Mouse (Mus musculus): ENCODE measurements around the gene Dcdc2b. TPM values are rescaled to one million over a fixed set of nuclear protein-coding genes. Genes with fewer than 3 reads are reported as not detected.

Gene Dcdc2b
- polyA plus RNA-seq, 1 experiment from 2014 or later = 3.2 TPM

DNA sequence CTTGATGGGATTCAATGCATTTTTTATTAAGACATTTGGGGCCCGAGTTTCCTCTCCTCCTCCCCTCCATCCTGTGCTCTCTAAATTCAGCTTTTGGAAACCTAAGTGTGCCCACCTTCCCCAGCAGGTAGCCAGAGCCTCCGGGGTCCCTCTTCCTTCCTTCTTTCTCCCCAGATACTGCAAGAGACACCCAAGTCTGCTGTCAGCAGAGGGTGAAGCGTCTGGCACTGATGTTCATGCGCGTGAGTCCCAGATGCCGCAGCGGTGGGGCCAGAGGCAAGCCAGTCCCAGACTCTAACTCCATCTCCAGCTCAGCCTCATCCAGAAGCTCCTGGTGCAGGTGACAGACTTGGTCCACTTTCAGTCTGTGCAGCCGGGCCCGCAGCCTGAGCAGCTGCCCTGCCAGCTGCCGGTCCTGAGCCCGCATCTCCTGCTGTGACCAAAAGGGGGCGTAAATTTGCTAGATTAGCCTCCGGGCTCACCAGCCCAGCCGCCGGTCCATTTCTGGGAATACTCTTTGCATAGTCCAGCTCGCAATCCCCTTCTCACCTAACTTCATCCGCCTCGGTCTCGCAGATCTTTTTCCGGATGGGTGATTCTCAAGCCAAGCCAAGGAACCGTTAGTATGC, 37.1 kb downstream of the Dcdc2b start:
- Histone ChIP-seq H3K4me3 (ENCODE audit: low read depth, low read length) (no peak overlapping the region), H3K27me3 (replicated peaks; ENCODE audit: control insufficient read depth, insufficient read depth, low read length) (no peaks in the 10 kb centered on the region), H3K9me3 (replicated peaks; ENCODE audit: control insufficient read depth, low read length) (no peaks in the 10 kb centered on the region), H3K36me3 (ENCODE audit: control insufficient read depth, insufficient read depth, low read length) (no peaks in the 10 kb centered on the region), H3K9ac (ENCODE audit: low read length) (peak overlapping the region; percentile 26), H3K27ac (ENCODE audit: low read depth, low read length) (no peak overlapping the region), H3K4me1 (ENCODE audit: control insufficient read depth, insufficient read depth, low read length) (no peaks in the 10 kb centered on the region), H3K4me2 (ENCODE audit: low read length) (peak overlapping the region; percentile 20; the same call in 1 of the 2 replicates)
- ATAC-seq (0 out of 2 replicates have a peak, but pooled peaks have one; percentile 55), DNase-seq (ENCODE audit: low spot score) (peak; percentile 68)
- WGBS = 30% methylated on average over 21 of the region's 21 CpGs

DNA sequence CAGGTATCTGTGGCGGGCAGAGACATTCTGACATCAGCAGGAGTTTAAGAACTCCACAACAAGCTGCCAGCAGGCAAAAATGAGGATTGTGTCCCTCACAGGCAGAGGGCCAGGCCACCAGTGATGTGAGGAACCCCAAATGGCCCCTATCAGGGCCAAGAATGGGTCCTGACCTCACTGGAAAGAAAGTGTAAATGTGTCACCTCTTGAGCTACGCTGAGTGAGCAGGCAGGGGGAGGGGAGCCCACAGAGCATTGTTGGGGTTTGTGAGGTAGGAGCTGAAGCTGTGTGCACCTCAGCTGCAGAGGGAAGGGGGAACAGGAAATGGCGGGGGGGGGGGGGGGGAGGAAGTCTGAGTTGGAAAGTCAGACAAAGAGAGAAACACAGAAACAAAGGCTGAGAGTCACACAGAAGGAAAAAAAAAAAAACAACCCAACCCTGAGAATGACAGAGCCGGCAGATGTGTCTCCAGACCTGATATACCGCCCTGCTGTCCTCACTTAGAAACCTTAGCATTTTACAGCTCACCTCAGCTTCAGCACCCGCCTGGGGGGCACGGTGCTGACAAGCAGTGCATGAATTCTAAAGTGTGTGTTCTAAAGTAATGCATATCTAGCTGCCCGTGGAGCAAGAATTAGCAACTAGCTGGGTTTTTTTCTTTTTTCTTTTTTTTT, 38.7 kb downstream of the Dcdc2b start:
- Histone ChIP-seq H3K27ac (ENCODE audit: low read depth, low read length) (no peak overlapping the region), H3K36me3 (ENCODE audit: control insufficient read depth, insufficient read depth, low read length) (no peaks in the 10 kb centered on the region), H3K27me3 (replicated peaks; ENCODE audit: control insufficient read depth, insufficient read depth, low read length) (no peaks in the 10 kb centered on the region), H3K9ac (ENCODE audit: low read length) (no peak overlapping the region), H3K9me3 (replicated peaks; ENCODE audit: control insufficient read depth, low read length) (no peaks in the 10 kb centered on the region), H3K4me3 (ENCODE audit: low read depth, low read length) (no peak overlapping the region), H3K4me2 (ENCODE audit: low read length) (no peak overlapping the region), H3K4me1 (ENCODE audit: control insufficient read depth, insufficient read depth, low read length) (no peaks in the 10 kb centered on the region)
- DNase-seq (ENCODE audit: low spot score) (no peak), ATAC-seq (no peak)
- 72% methylated on average over 7 of the region's 8 CpGs for WGBS

DNA sequence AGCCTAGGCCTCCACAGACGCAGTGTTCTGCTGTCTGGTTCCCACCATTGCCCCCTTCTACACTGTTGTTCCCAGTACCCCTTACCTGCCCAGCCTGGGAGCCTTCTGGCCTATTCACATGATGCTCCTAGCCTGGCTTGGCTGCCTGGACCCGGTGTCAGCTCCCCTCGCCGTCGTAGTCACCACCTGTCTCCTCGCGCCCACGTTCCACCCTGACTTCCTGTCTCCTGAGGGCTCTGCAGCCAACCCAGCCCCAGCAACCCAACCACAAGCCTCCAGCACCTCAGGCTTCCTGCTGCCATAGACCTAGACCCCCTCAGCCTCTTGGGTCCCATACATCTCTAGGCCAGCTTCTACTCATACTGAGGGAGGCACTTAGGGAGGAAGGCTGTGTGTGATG, 40.6 kb downstream of the Dcdc2b start, which contains the start of gene Lck:
Gene Lck, minus strand, starts transcription at position 212 of the 400 bp plus-strand sequence.
- Histone ChIP-seq H3K9ac (ENCODE audit: low read length) (no peak within 1 kb of the TSS), H3K27ac (ENCODE audit: low read depth, low read length) (no peak within 1 kb of the TSS), H3K4me1 (ENCODE audit: control insufficient read depth, insufficient read depth, low read length) (no peaks in the 10 kb centered on the region), H3K4me2 (ENCODE audit: low read length) (no peak within 1 kb of the TSS), H3K27me3 (replicated peaks; ENCODE audit: control insufficient read depth, insufficient read depth, low read length) (no peaks in the 10 kb centered on the region), H3K36me3 (ENCODE audit: control insufficient read depth, insufficient read depth, low read length) (no peaks in the 10 kb centered on the region), H3K4me3 (ENCODE audit: low read depth, low read length) (no peak within 1 kb of the TSS), H3K9me3 (replicated peaks; ENCODE audit: control insufficient read depth, low read length) (no peaks in the 10 kb centered on the region)
- WGBS = 89% methylated on average over 8 of the region's 8 CpGs
- DNase-seq (ENCODE audit: low spot score) = no peak
- ATAC-seq = no peak

DNA sequence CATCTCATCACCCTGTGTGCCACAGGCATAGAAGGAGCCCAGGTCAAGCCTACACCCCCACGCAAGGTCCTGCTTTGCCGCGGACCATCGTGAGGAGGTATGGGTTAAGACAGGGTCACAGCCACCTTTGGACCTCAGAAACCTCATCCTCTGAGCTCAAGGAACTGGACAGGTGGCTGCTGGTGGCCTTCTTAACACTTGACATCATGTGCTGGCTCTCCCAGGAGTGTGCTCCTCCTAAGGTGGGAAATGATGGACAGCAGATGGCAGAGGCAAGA, 41.0 kb downstream of the Dcdc2b start:
- H3K4me1 ChIP-seq (ENCODE audit: control insufficient read depth, insufficient read depth, low read length) = no peaks in the 10 kb centered on the region
- H3K4me2 ChIP-seq (ENCODE audit: low read length) = no peak overlapping the region
- no peak for DNase-seq (ENCODE audit: low spot score)
- H3K36me3 ChIP-seq (ENCODE audit: control insufficient read depth, insufficient read depth, low read length) = no peaks in the 10 kb centered on the region
- no peaks in the 10 kb centered on the region for H3K9me3 ChIP-seq (replicated peaks; ENCODE audit: control insufficient read depth, low read length)
- 96% methylated on average over 4 of the region's 4 CpGs for WGBS
- H3K27me3 ChIP-seq (replicated peaks; ENCODE audit: control insufficient read depth, insufficient read depth, low read length) = no peaks in the 10 kb centered on the region
- H3K4me3 ChIP-seq (ENCODE audit: low read depth, low read length) = no peak overlapping the region
- ATAC-seq = no peak
- H3K9ac ChIP-seq (ENCODE audit: low read length) = no peak overlapping the region
- no peak overlapping the region for H3K27ac ChIP-seq (ENCODE audit: low read depth, low read length)

DNA sequence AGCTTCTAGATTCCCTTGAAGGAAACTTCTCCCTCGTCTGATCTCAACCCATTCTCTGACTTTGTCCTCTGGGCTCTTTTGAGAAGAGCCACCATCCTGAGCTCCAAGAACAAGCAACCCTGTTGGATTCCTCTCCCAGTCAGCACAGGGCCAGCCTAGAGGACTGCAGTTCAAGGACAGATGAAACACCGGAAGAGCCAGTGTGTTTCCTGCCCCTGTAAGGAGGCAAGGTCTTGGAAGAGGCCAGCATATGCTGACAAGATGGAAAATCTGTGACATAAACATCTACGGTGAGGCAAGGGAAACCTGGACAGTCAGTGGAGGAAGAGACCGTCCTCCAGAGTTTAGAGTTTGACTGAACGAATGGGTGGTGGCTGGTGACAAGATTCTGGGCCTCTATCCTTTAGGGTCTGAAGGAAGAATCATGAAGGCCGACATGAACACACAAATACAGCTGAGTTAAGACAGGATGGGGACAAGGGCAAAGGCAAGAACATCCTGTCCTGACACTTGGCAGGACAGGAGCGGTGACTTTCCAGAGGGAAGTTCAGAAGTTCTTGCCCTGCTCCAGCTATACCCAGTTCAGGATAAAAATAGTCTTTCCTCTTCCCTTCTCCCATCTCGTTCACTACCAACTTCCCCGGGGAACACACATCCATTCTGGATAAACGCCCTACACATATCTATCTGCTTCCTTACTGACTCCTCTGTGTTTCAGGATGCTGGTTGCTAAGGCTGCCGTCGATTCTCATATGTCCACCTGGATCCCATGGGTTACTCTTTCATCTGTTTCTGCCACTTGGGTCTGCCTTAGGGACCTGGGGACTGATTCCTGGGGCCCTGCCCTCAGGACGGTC, 41.6 kb downstream of the Dcdc2b start:
- H3K27ac ChIP-seq (ENCODE audit: low read depth, low read length) = no peak overlapping the region
- WGBS = 89% methylated on average over 13 of the region's 13 CpGs
- H3K4me1 ChIP-seq (ENCODE audit: control insufficient read depth, insufficient read depth, low read length) = no peaks in the 10 kb centered on the region
- no peak overlapping the region for H3K4me2 ChIP-seq (ENCODE audit: low read length)
- H3K36me3 ChIP-seq (ENCODE audit: control insufficient read depth, insufficient read depth, low read length) = no peaks in the 10 kb centered on the region
- ATAC-seq (no peak), DNase-seq (ENCODE audit: low spot score) (no peak)
- no peak overlapping the region for H3K4me3 ChIP-seq (ENCODE audit: low read depth, low read length)
- no peaks in the 10 kb centered on the region for H3K27me3 ChIP-seq (replicated peaks; ENCODE audit: control insufficient read depth, insufficient read depth, low read length)
- H3K9ac ChIP-seq (ENCODE audit: low read length) = no peak overlapping the region
- no peaks in the 10 kb centered on the region for H3K9me3 ChIP-seq (replicated peaks; ENCODE audit: control insufficient read depth, low read length)

DNA sequence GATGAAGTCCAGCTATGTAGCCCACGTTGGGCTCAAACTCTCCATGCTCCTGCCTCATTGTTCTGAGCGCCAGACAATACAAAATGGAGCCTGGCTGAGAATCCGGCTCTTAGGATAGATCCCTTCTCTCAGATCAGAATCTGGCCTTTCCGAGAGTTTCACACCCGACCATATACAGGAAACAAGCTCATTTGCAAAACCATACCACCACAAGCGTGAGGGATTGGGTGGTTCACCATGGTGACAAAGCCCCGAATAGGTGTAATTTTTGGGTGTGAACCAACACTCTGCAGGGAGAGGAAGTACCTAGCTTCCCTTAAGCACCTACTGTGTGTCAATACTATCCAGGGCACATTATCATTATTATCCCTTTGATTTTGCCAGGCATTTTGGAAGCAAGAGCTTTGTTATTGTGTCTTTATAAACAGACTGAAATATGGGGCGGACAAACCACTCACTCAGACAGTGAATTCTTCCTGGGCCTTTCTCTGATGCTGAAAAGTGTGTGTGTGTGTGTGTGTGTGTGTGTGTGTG, 42.4 kb downstream of the Dcdc2b start:
- Histone ChIP-seq H3K36me3 (ENCODE audit: control insufficient read depth, insufficient read depth, low read length) (no peaks in the 10 kb centered on the region), H3K9ac (ENCODE audit: low read length) (no peak overlapping the region), H3K9me3 (replicated peaks; ENCODE audit: control insufficient read depth, low read length) (no peaks in the 10 kb centered on the region), H3K4me1 (ENCODE audit: control insufficient read depth, insufficient read depth, low read length) (no peaks in the 10 kb centered on the region), H3K27me3 (replicated peaks; ENCODE audit: control insufficient read depth, insufficient read depth, low read length) (no peaks in the 10 kb centered on the region), H3K4me3 (ENCODE audit: low read depth, low read length) (no peak overlapping the region), H3K4me2 (ENCODE audit: low read length) (no peak overlapping the region), H3K27ac (ENCODE audit: low read depth, low read length) (no peak overlapping the region)
- ATAC-seq = no peak
- WGBS = 73% methylated on average over 8 of the region's 8 CpGs
- DNase-seq (ENCODE audit: low spot score) = no peak

DNA sequence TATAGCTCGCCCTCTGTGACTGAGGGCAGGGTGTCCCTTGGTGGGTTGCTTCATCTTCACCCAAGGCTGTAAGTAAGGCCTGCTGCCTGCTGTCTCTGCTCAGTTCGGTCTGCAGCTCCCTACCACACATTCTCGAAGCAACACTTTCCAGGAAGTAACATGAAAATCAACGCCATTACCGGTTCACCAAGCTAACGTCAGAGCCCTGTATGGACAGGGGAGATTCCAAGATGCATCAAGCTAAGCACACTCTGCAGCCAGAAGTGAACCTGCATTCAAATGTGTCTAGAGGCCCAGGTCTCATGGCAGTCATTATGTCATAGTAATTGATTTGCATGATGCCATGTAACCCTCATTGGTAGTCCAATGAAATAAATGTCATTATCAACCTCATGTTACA, 44.0 kb downstream of the Dcdc2b start:
- Histone ChIP-seq H3K9me3 (replicated peaks; ENCODE audit: control insufficient read depth, low read length) (no peaks in the 10 kb centered on the region), H3K4me2 (ENCODE audit: low read length) (no peak overlapping the region), H3K9ac (ENCODE audit: low read length) (no peak overlapping the region), H3K4me3 (ENCODE audit: low read depth, low read length) (no peak overlapping the region), H3K27me3 (replicated peaks; ENCODE audit: control insufficient read depth, insufficient read depth, low read length) (no peaks in the 10 kb centered on the region), H3K36me3 (ENCODE audit: control insufficient read depth, insufficient read depth, low read length) (no peaks in the 10 kb centered on the region), H3K4me1 (ENCODE audit: control insufficient read depth, insufficient read depth, low read length) (no peaks in the 10 kb centered on the region), H3K27ac (ENCODE audit: low read depth, low read length) (no peak overlapping the region)
- 89% methylated on average over 6 of the region's 6 CpGs for WGBS
- DNase-seq (ENCODE audit: low spot score) = no peak
- ATAC-seq = no peak

DNA sequence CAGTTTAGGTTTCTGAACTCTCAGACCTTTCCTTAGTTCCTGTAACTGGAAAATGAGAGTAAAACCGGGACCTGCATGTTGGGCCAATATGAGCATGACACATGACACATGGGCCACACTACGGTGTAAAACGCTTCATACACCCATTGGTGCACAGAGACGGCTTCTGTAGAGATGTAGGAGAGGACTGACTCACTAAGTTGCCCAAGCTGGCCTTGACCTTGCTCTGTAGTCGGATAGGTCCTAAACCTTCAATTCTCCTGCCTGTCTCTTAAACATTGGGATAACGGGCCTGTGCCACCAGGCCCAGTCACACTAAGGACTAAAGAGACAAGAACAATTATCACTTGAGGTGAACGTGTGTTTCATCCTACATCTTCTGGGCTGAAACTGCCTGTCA, 45.7 kb downstream of the Dcdc2b start:
- no peak overlapping the region for H3K27ac ChIP-seq (ENCODE audit: low read depth, low read length)
- 91% methylated on average over 7 of the region's 7 CpGs for WGBS
- no peak overlapping the region for H3K4me3 ChIP-seq (ENCODE audit: low read depth, low read length)
- ATAC-seq (no peak), DNase-seq (ENCODE audit: low spot score) (no peak)
- no peak overlapping the region for H3K4me2 ChIP-seq (ENCODE audit: low read length)
- no peak overlapping the region for H3K9ac ChIP-seq (ENCODE audit: low read length)
- no peaks in the 10 kb centered on the region for H3K36me3 ChIP-seq (ENCODE audit: control insufficient read depth, insufficient read depth, low read length)
- H3K9me3 ChIP-seq (replicated peaks; ENCODE audit: control insufficient read depth, low read length) = no peaks in the 10 kb centered on the region
- H3K27me3 ChIP-seq (replicated peaks; ENCODE audit: control insufficient read depth, insufficient read depth, low read length) = no peaks in the 10 kb centered on the region
- H3K4me1 ChIP-seq (ENCODE audit: control insufficient read depth, insufficient read depth, low read length) = no peaks in the 10 kb centered on the region

Measured in forebrain, embryonic 14.5 days (tissue).